Mouse (Mus musculus) liver, embryonic 15.5 days (tissue): ENCODE measurements around the gene Wdr82. TPM values are rescaled to one million over a fixed set of nuclear protein-coding genes. Genes with fewer than 3 reads are reported as not detected.

Experiments used
- ATAC-seq: fragments of 200-750 bp; cut with Nextera tagmentation; 2 replicates; pipeline ENCODE4 v1.8.0; 2017; ENCODE audit warnings: moderate number of reproducible peaks, mild to moderate bottlenecking, moderate library complexity; ENCODE audit not compliant: insufficient read depth
- H3K27ac ChIP-seq: fragments of 300-500 bp; sonication (generic); replicated peaks from 2 replicates; pipeline ENCODE4 v1.5.1; 2015; ENCODE audit warnings: mild to moderate bottlenecking, inconsistent platforms
- H3K27me3 ChIP-seq: fragments of 300-500 bp; sonication (generic); 2 replicates; pipeline ENCODE4 v1.6.1; 2015; ENCODE audit warnings: mild to moderate bottlenecking, inconsistent platforms
- H3K36me3 ChIP-seq: fragments of 300-500 bp; sonication (generic); replicated peaks from 2 replicates; pipeline ENCODE4 v1.6.1; 2015; ENCODE audit warnings: moderate library complexity, mild to moderate bottlenecking, inconsistent platforms
- H3K4me1 ChIP-seq: fragments of 300-500 bp; sonication (generic); replicated peaks from 2 replicates; pipeline ENCODE4 v1.6.1; 2015; ENCODE audit warnings: inconsistent platforms
- H3K4me2 ChIP-seq: fragments of 300-500 bp; sonication (generic); 2 replicates; pipeline ENCODE4 v1.6.1; 2015; ENCODE audit warnings: moderate library complexity, mild to moderate bottlenecking, inconsistent platforms
- H3K4me3 ChIP-seq: fragments of 300-500 bp; sonication (generic); replicated peaks from 2 replicates; pipeline ENCODE4 v1.5.1; 2015; ENCODE audit warnings: mild to moderate bottlenecking, inconsistent platforms
- H3K9ac ChIP-seq: fragments of 300-500 bp; sonication (generic); 2 replicates; pipeline ENCODE4 v1.6.1; 2015; ENCODE audit warnings: moderate library complexity, mild to moderate bottlenecking, inconsistent platforms
- H3K9me3 ChIP-seq: fragments of 300-500 bp; sonication (generic); replicated peaks from 2 replicates; pipeline ENCODE4 v1.6.1; 2016; ENCODE audit warnings: inconsistent platforms
- WGBS: fragments of 180-500 bp; shearing (Covaris S2); methylation state at CpG from one replicate; pipeline ENCODE4 v1.1.7; 2015; ENCODE audit warnings: mixed read lengths; ENCODE audit not compliant: insufficient replicate concordance; 5-methylcytosine and 5-hydroxymethylcytosine counted together
- microRNA counts: library from miRNA; unstranded; fragments of <30 nt; microRNA quantifications from one replicate; lab custom pipeline; 2016
- microRNA-seq: library from miRNA; unstranded; fragments of <30 nt; microRNA quantifications from one replicate; pipeline ENCODE4, GENCODE M21; 2016
- polyA plus RNA-seq: library from polyadenylated mRNA; unstranded; fragments of >200 nt; fragmentation: Nextera tagmentation; extraction: Ambion mirVana; gene quantifications from 2 replicates; pipeline ENCODE4 v1.2.1, GENCODE M21; 2015

Wdr82 gene
- polyA plus RNA-seq, 1 experiment from 2014 or later = 7.3 TPM

DNA sequence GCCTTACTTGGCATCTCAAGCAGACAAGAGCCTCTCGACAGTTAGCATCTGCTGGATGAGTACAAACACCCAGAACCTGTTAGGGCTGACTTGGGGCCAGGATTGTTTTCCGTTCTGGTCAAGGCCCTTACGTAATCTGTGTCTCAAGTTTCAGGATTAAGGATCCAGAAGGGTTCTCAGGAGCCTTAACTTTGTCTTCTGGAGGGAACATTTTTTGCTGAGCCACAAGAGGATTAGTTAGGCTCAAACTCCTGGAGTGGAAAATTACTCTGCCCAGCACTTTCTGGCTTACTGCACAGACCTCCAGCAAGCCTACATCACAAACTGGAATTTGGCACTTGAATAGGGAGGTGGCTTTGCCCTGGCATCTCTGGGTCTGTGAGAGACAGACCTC, 66.1 kb downstream of the Wdr82 start:
- Histone ChIP-seq H3K27ac (no peak overlapping the region), H3K4me3 (no peak overlapping the region), H3K27me3 (no peaks in the 10 kb centered on the region), H3K4me1 (peaks cover 6% of the 10 kb centered on the region; the same call in 1 of the 2 replicates), H3K4me2 (no peak overlapping the region), H3K9me3 (no peaks in the 10 kb centered on the region), H3K9ac (no peak overlapping the region), H3K36me3 (peaks cover 64% of the 10 kb centered on the region)
- WGBS = 89% methylated on average over 3 of the region's 3 CpGs
- no peak for ATAC-seq

DNA sequence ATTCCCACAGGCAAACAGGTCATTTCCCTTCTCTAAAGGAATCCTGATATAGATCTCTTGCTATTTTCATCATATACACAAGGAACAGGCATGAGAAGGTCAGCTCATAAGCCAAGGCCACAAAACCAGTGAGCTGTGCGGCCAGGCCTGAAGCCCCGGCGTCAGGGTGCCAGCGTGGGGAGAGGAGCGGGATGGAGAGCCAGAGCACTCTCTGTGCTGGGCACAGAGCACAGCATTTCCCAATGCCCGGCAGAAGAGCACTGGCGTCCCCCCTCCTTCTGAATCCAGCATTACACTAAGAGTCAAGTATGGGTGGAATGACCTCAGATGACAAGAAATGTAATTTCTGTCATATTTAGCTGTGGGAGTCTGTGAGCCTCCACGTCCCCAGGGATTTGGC, 66.7 kb downstream of the Wdr82 start:
- Histone ChIP-seq H3K4me3 (no peak overlapping the region), H3K4me1 (peaks cover 6% of the 10 kb centered on the region; the same call in 1 of the 2 replicates), H3K27me3 (no peaks in the 10 kb centered on the region), H3K36me3 (peaks cover 70% of the 10 kb centered on the region), H3K27ac (no peak overlapping the region), H3K4me2 (no peak overlapping the region), H3K9me3 (no peaks in the 10 kb centered on the region), H3K9ac (no peak overlapping the region)
- ATAC-seq = no peak
- 80% methylated on average over 8 of the region's 8 CpGs for WGBS

DNA sequence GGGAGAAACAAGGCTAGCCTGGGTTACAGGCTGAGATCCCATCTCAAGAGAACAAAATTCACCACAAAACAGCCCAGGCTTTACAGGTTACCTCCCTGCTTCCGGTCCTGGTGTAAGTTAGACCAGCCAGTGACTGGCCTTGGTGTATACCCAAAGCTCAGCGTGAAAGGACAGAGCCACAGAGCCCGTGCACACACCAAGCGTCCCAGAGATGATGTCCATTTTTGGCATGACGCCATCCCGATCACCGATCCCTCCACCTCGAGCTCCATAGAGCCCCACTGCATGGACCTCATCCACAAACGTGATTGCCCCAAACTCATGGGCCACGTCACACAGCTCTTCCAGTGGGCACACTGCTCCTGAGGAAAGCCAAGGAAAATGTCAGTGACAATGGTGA, 67.2 kb downstream of the Wdr82 start:
- 79% methylated on average over 10 of the region's 10 CpGs for WGBS
- Histone ChIP-seq H3K4me2 (no peak overlapping the region), H3K4me1 (peaks cover 6% of the 10 kb centered on the region; the same call in 1 of the 2 replicates), H3K4me3 (no peak overlapping the region), H3K36me3 (peaks cover 72% of the 10 kb centered on the region), H3K27me3 (no peaks in the 10 kb centered on the region), H3K9me3 (no peaks in the 10 kb centered on the region), H3K9ac (no peak overlapping the region), H3K27ac (no peak overlapping the region)
- no peak for ATAC-seq

MicroRNAs encoded within 50 kb of the gene (microRNA counts, 519-probe panel; counts per million panel counts)
- 5,123 counts per million, percentile 96 among the panel's probes with 10 or more counts for microRNA mmu-let-7g (lab: Ali Mortazavi, UCI)

Small RNA genes lying within 50 kb of the gene (microRNA-seq; reads per million reads assigned to microRNA genes)
- gene Mir135a-1 (1.8 reads per million), gene Mirlet7g (74,779 reads per million, percentile 100 among the genes with 10 or more reads in this experiment)

Other genes starting within 250 kb of the Wdr82 start
- 0.06 TPM in 1 of 2 replicates, not detected in the other for gene Col6a5, start 210.3 kb upstream of the Wdr82 start, polyA plus RNA-seq
- 0.14 TPM in 1 of 2 replicates, not detected in the other for gene Col6a4, start 74.1 kb upstream of the Wdr82 start, polyA plus RNA-seq
- gene Glyctk, start 12.8 kb upstream of the Wdr82 start, polyA plus RNA-seq = 22.2 and 27.6 TPM in 2 replicates
- 11.7 and 13.6 TPM in 2 replicates for gene Ppm1m, start 28.8 kb downstream of the Wdr82 start, polyA plus RNA-seq
- gene Twf2, start 32.2 kb downstream of the Wdr82 start, polyA plus RNA-seq = 23.5 and 23.8 TPM in 2 replicates
- 0.03 and 0.07 TPM in 2 replicates for gene Tlr9, start 51.7 kb downstream of the Wdr82 start, polyA plus RNA-seq
- gene Alas1, start 77.7 kb downstream of the Wdr82 start, polyA plus RNA-seq = 52.6 and 59.6 TPM in 2 replicates
- 23.1 and 25.1 TPM in 2 replicates for gene Poc1a, start 110.1 kb downstream of the Wdr82 start, polyA plus RNA-seq
- gene Dusp7, start 197.7 kb downstream of the Wdr82 start, polyA plus RNA-seq = 3.4 and 5.1 TPM in 2 replicates